Mouse (Mus musculus) E14TG2a.4 (cell line): Measurements from ENCODE around the gene Coq8a.

ENCODE experiments used
- H3K27me3 ChIP-seq: 2 replicates; pipeline ENCODE4 v1.6.1; 2014; ENCODE audit warnings: low read length, control low read depth; ENCODE audit not compliant: insufficient read depth
- H3K36me3 ChIP-seq: 2 replicates; pipeline ENCODE4 v1.6.1; 2014; ENCODE audit warnings: low read length, control low read depth; ENCODE audit not compliant: insufficient read depth
- H3K4me1 ChIP-seq: replicated peaks from 2 replicates; pipeline ENCODE4 v1.6.1; 2014; ENCODE audit warnings: low read depth, low read length, control low read depth
- H3K4me3 ChIP-seq: replicated peaks from 2 replicates; pipeline ENCODE4 v1.5.1; 2014; ENCODE audit warnings: mild to moderate bottlenecking, low read length
- H3K9me3 ChIP-seq: 2 replicates; pipeline ENCODE4 v1.6.1; 2014; ENCODE audit warnings: low read length, control low read depth
- CTCF ChIP-seq: conservative IDR thresholded peaks from 2 replicates; pipeline ENCODE4 v1.5.1; 2014; ENCODE audit warnings: low read length
- NANOG ChIP-seq: IDR thresholded peaks from 2 replicates; pipeline ENCODE4 v1.6.1; 2014; ENCODE audit warnings: borderline replicate concordance, low read length, mixed read lengths
- POU5F1 ChIP-seq: IDR thresholded peaks from 2 replicates; pipeline ENCODE4 v1.6.1; 2014; ENCODE audit warnings: low read length, borderline replicate concordance

The Coq8a gene

GRCm38 (mm10) chr1:180176784-180177183 is 22.6 kb downstream of the Coq8a start:
- Histone ChIP-seq H3K4me3 (no peak overlapping the region), H3K9me3 (no peaks in the 10 kb centered on the region), H3K27me3 (no peaks in the 10 kb centered on the region), H3K4me1 (peaks cover 14% of the 10 kb centered on the region), H3K36me3 (peaks cover 20% of the 10 kb centered on the region)
- TF ChIP-seq CTCF (no peak), NANOG (no peak), POU5F1 (no peak)

GRCm38 (mm10) chr1:180175635-180176034 is 23.8 kb downstream of the Coq8a start:
- TF ChIP-seq POU5F1 (no peak), NANOG (no peak), CTCF (no peak)
- H3K27me3 ChIP-seq, result no peaks in the 10 kb centered on the region

GRCm38 (mm10) chr1:180175167-180175566 is 24.2 kb downstream of the Coq8a start:
- TF ChIP-seq POU5F1 (no peak), CTCF (peak; percentile 38)
- H3K4me3 ChIP-seq, result no peak overlapping the region
- peaks cover 21% of the 10 kb centered on the region for H3K36me3 ChIP-seq

More at GRCm38 (mm10) chr1:180175635-180176034, 23.8 kb downstream of the Coq8a start:
- H3K4me3 ChIP-seq, result 0 out of 2 replicates have a peak overlapping the region, but pooled peaks have one; percentile 3
- peaks cover 13% of the 10 kb centered on the region for H3K4me1 ChIP-seq
- H3K9me3 ChIP-seq, result no peaks in the 10 kb centered on the region
- peaks cover 20% of the 10 kb centered on the region for H3K36me3 ChIP-seq

GRCm38 (mm10) chr1:180174718-180175117 is 24.7 kb downstream of the Coq8a start:
- Histone ChIP-seq H3K36me3 (peaks cover 26% of the 10 kb centered on the region), H3K9me3 (no peaks in the 10 kb centered on the region), H3K27me3 (no peaks in the 10 kb centered on the region), H3K4me1 (peaks cover 13% of the 10 kb centered on the region), H3K4me3 (no peak overlapping the region)
- TF ChIP-seq NANOG (no peak), POU5F1 (no peak), CTCF (no peak)

More at GRCm38 (mm10) chr1:180175167-180175566, 24.2 kb downstream of the Coq8a start:
- peaks cover 13% of the 10 kb centered on the region for H3K4me1 ChIP-seq
- no peaks in the 10 kb centered on the region for H3K9me3 ChIP-seq
- H3K27me3 ChIP-seq, result no peaks in the 10 kb centered on the region

GRCm38 (mm10) chr1:180173017-180173416 is 26.4 kb downstream of the Coq8a start:
- Histone ChIP-seq H3K4me3 (no peak overlapping the region), H3K9me3 (no peaks in the 10 kb centered on the region), H3K36me3 (peaks cover 29% of the 10 kb centered on the region), H3K27me3 (no peaks in the 10 kb centered on the region), H3K4me1 (peaks cover 13% of the 10 kb centered on the region)
- no peak for TF ChIP-seq POU5F1
- no peak for TF ChIP-seq CTCF
- no peak for TF ChIP-seq NANOG

GRCm38 (mm10) chr1:180172600-180172999 is 26.8 kb downstream of the Coq8a start:
- Histone ChIP-seq H3K36me3 (peaks cover 33% of the 10 kb centered on the region), H3K27me3 (no peaks in the 10 kb centered on the region), H3K4me1 (peaks cover 13% of the 10 kb centered on the region), H3K4me3 (no peak overlapping the region), H3K9me3 (no peaks in the 10 kb centered on the region)
- TF ChIP-seq NANOG (no peak), POU5F1 (no peak), CTCF (no peak)

GRCm38 (mm10) chr1:180171883-180172282 is 27.5 kb downstream of the Coq8a start:
- H3K9me3 ChIP-seq, result no peaks in the 10 kb centered on the region
- no peak overlapping the region for H3K4me3 ChIP-seq
- TF ChIP-seq CTCF, result no peak
- no peak for TF ChIP-seq POU5F1
- TF ChIP-seq NANOG, result no peak
- peaks cover 15% of the 10 kb centered on the region for H3K4me1 ChIP-seq
- H3K36me3 ChIP-seq, result peaks cover 38% of the 10 kb centered on the region
- no peaks in the 10 kb centered on the region for H3K27me3 ChIP-seq

- Histone ChIP-seq H3K36me3 (peaks cover 52% of the 10 kb centered on the region), H3K4me3 (no peak overlapping the region), H3K9me3 (no peaks in the 10 kb centered on the region), H3K27me3 (no peaks in the 10 kb centered on the region), H3K4me1 (peaks cover 10% of the 10 kb centered on the region; the same call in 1 of the 2 replicates)
- TF ChIP-seq POU5F1 (no peak), CTCF (no peak), NANOG (no peak)
These were observed 29.3 kb downstream of the Coq8a start for GRCm38 (mm10) chr1:180170071-180170470.

- Histone ChIP-seq H3K9me3 (no peaks in the 10 kb centered on the region), H3K27me3 (no peaks in the 10 kb centered on the region), H3K4me1 (peaks cover 7% of the 10 kb centered on the region; the same call in 1 of the 2 replicates), H3K4me3 (no peak overlapping the region), H3K36me3 (peaks cover 52% of the 10 kb centered on the region)
- no peak for TF ChIP-seq CTCF
- no peak for TF ChIP-seq NANOG
- TF ChIP-seq POU5F1, result no peak
These were observed 30.2 kb downstream of the Coq8a start for GRCm38 (mm10) chr1:180169161-180169560.
